Mouse (Mus musculus) kidney, postnatal 10 days (tissue): Measurements from ENCODE around the gene Slc39a2.

Experiments used
- DNase-seq: peaks from one replicate; pipeline ENCODE4 v3.0.0; 2021; ENCODE audit warnings: mixed read lengths

The Slc39a2 gene

GRCm38 (mm10) chr14:51932092-51933020 lies 39.7 kb downstream of the Slc39a2 start:
- DNase-seq: no peak

- no peak for DNase-seq
Observed at GRCm38 (mm10) chr14:51939005-51939404, 46.3 kb downstream of the Slc39a2 start.

GRCm38 (mm10) chr14:51940944-51941560 lies 48.4 kb downstream of the Slc39a2 start:
- peak; percentile 66 for DNase-seq

GRCm38 (mm10) chr14:51941577-51941976 lies 48.9 kb downstream of the Slc39a2 start:
- DNase-seq: no peak

GRCm38 (mm10) chr14:51942236-51942635 lies 49.5 kb downstream of the Slc39a2 start:
- no peak for DNase-seq

- no peak for DNase-seq
Observed at GRCm38 (mm10) chr14:51943336-51943735, 50.6 kb downstream of the Slc39a2 start.
